Mouse (Mus musculus) embryonic fibroblast, embryonic 13.5 days (primary cell): ENCODE results near the gene Hcls1.

ENCODE experiments used
- CTCF ChIP-seq: IDR thresholded peaks from 2 replicates; pipeline ENCODE4 v1.5.1; 2011; ENCODE audit warnings: mild to moderate bottlenecking, control low read depth, low read length, moderate library complexity, borderline replicate concordance; ENCODE audit not compliant: insufficient read depth
- POLR2A ChIP-seq: IDR thresholded peaks from 2 replicates; pipeline ENCODE4 v1.6.1; 2011; ENCODE audit warnings: low read depth, mild to moderate bottlenecking, control low read depth, low read length, moderate library complexity

- TF ChIP-seq CTCF (no peak), POLR2A (no peak)
Observed at GRCm38 (mm10) chr16:36925351-36925750, 9.4 kb upstream of the Hcls1 start.
